Mouse (Mus musculus) hindbrain, embryonic 12.5 days (tissue): ENCODE data around the gene Npepps. TPM values are rescaled to one million over a fixed set of nuclear protein-coding genes. Genes with fewer than 3 reads are reported as not detected.

Experiments
- ATAC-seq: fragments of 200-750 bp; cut with Nextera tagmentation; 2 replicates; pipeline ENCODE4 v1.8.0; 2017; ENCODE audit warnings: moderate TSS enrichment; ENCODE audit not compliant: low FRiP score
- H3K27ac ChIP-seq: fragments of 300-500 bp; sonication (generic); 2 replicates; pipeline ENCODE4 v1.5.1; 2016; ENCODE audit warnings: mild to moderate bottlenecking
- H3K27me3 ChIP-seq: fragments of 300-500 bp; sonication (generic); 2 replicates; pipeline ENCODE4 v1.6.1; 2016; ENCODE audit warnings: mild to moderate bottlenecking
- H3K36me3 ChIP-seq: fragments of 300-500 bp; sonication (generic); 2 replicates; pipeline ENCODE4 v1.6.1; 2016; ENCODE audit warnings: mild to moderate bottlenecking
- H3K4me1 ChIP-seq: fragments of 300-500 bp; sonication (generic); 2 replicates; pipeline ENCODE4 v1.6.1; 2016
- H3K4me2 ChIP-seq: fragments of 300-500 bp; sonication (generic); replicated peaks from 2 replicates; pipeline ENCODE4 v1.6.1; 2016; ENCODE audit warnings: mild to moderate bottlenecking
- H3K4me3 ChIP-seq: fragments of 300-500 bp; sonication (generic); 2 replicates; pipeline ENCODE4 v1.5.1; 2016; ENCODE audit warnings: mild to moderate bottlenecking
- H3K9ac ChIP-seq: fragments of 300-500 bp; sonication (generic); 2 replicates; pipeline ENCODE4 v1.6.1; 2016; ENCODE audit warnings: mild to moderate bottlenecking, moderate library complexity
- H3K9me3 ChIP-seq: fragments of 300-500 bp; sonication (generic); replicated peaks from 2 replicates; pipeline ENCODE4 v1.6.1; 2016; ENCODE audit warnings: mild to moderate bottlenecking
- WGBS: fragments of 180-500 bp; shearing (Covaris S2); methylation state at CpG from one replicate; pipeline ENCODE4 v1.1.7; 2016; 5-methylcytosine and 5-hydroxymethylcytosine counted together
- polyA plus RNA-seq: library from polyadenylated mRNA; unstranded; fragments of >200 nt; fragmentation: Nextera tagmentation; extraction: Ambion mirVana; gene quantifications from 2 replicates; pipeline ENCODE4 v1.2.1, GENCODE M21; 2016

Npepps gene
- polyA plus RNA-seq, 1 experiment from 2014 or later, result 119 TPM

GRCm38 (mm10) chr11:97189231-97189630 is 91.2 kb downstream of the Npepps start:
- Histone ChIP-seq H3K27me3 (no peaks in the 10 kb centered on the region), H3K4me2 (peak overlapping the region; percentile 84), H3K4me3 (peak overlapping the region; percentile 92), H3K9ac (no peak overlapping the region), H3K36me3 (peaks cover 10% of the 10 kb centered on the region), H3K4me1 (peaks cover 26% of the 10 kb centered on the region), H3K9me3 (no peaks in the 10 kb centered on the region), H3K27ac (0 out of 2 replicates have a peak overlapping the region, but pooled peaks have one; percentile 94)
- WGBS, result 54% methylated on average over 3 of the region's 3 CpGs
- ATAC-seq, result no peak

GRCm38 (mm10) chr11:97188643-97188955 is 91.8 kb downstream of the Npepps start:
- peak overlapping the region; percentile 84 for H3K4me2 ChIP-seq
- peak overlapping the region; percentile 94 for H3K27ac ChIP-seq
- WGBS, result under 1% methylated on average over 15 of the region's 15 CpGs
- H3K9me3 ChIP-seq, result no peaks in the 10 kb centered on the region
- peaks cover 16% of the 10 kb centered on the region for H3K36me3 ChIP-seq
- H3K4me1 ChIP-seq, result peaks cover 26% of the 10 kb centered on the region
- peak overlapping the region; percentile 92 for H3K4me3 ChIP-seq
- no peaks in the 10 kb centered on the region for H3K27me3 ChIP-seq
- ATAC-seq, result no peak
- peak overlapping the region; percentile 65 for H3K9ac ChIP-seq

- Histone ChIP-seq H3K36me3 (peaks cover 22% of the 10 kb centered on the region), H3K27ac (peak within 1 kb of the TSS; percentile 98)
- WGBS, result under 1% methylated on average over 87 of the region's 101 CpGs
Observed at GRCm38 (mm10) chr11:97187764-97188642, 92.4 kb downstream of the Npepps start, which contains the start of gene Kpnb1. Gene Kpnb1 (minus strand): TSS chr11:97187881.

GRCm38 (mm10) chr11:97186947-97187763 is 93.3 kb downstream of the Npepps start:
- Histone ChIP-seq H3K27me3 (no peaks in the 10 kb centered on the region), H3K4me3 (peak overlapping the region; percentile 92), H3K4me2 (peak overlapping the region; percentile 78), H3K9me3 (no peaks in the 10 kb centered on the region), H3K36me3 (peaks cover 31% of the 10 kb centered on the region), H3K4me1 (peaks cover 26% of the 10 kb centered on the region), H3K9ac (peak overlapping the region; percentile 95), H3K27ac (peak overlapping the region; percentile 98)
- WGBS, result under 1% methylated on average over 70 of the region's 74 CpGs
- peak; percentile 79 for ATAC-seq

More at GRCm38 (mm10) chr11:97187764-97188642, 92.4 kb downstream of the Npepps start, which contains the start of gene Kpnb1:
- Histone ChIP-seq H3K4me3 (peak within 1 kb of the TSS; percentile 92), H3K27me3 (no peaks in the 10 kb centered on the region), H3K9me3 (no peaks in the 10 kb centered on the region), H3K9ac (peak within 1 kb of the TSS; percentile 95), H3K4me1 (peaks cover 26% of the 10 kb centered on the region), H3K4me2 (peak within 1 kb of the TSS; percentile 84)
- peak; percentile 96 for ATAC-seq

- Histone ChIP-seq H3K27ac (no peak overlapping the region), H3K4me1 (peaks cover 26% of the 10 kb centered on the region), H3K4me3 (peak overlapping the region; percentile 92), H3K27me3 (no peaks in the 10 kb centered on the region), H3K4me2 (peak overlapping the region; percentile 78), H3K36me3 (peaks cover 43% of the 10 kb centered on the region), H3K9ac (peak overlapping the region; percentile 95), H3K9me3 (no peaks in the 10 kb centered on the region)
- WGBS, result 64% methylated on average over 5 of the region's 5 CpGs
- ATAC-seq, result no peak
Observed at GRCm38 (mm10) chr11:97185704-97186614, 94.5 kb downstream of the Npepps start.

GRCm38 (mm10) chr11:97184875-97185274 is 95.6 kb downstream of the Npepps start:
- 89% methylated on average over 5 of the region's 5 CpGs for WGBS
- Histone ChIP-seq H3K4me3 (no peak overlapping the region), H3K36me3 (peaks cover 54% of the 10 kb centered on the region)

GRCm38 (mm10) chr11:97182446-97182845 is 98.0 kb downstream of the Npepps start:
- Histone ChIP-seq H3K9me3 (no peaks in the 10 kb centered on the region), H3K4me2 (no peak overlapping the region), H3K9ac (no peak overlapping the region), H3K4me1 (peaks cover 16% of the 10 kb centered on the region), H3K27me3 (no peaks in the 10 kb centered on the region), H3K36me3 (peaks cover 75% of the 10 kb centered on the region), H3K4me3 (no peak overlapping the region), H3K27ac (no peak overlapping the region)
- no peak for ATAC-seq
- WGBS, result 91% methylated on average over 3 of the region's 3 CpGs

More at GRCm38 (mm10) chr11:97184875-97185274, 95.6 kb downstream of the Npepps start:
- Histone ChIP-seq H3K9me3 (no peaks in the 10 kb centered on the region), H3K27ac (no peak overlapping the region), H3K4me2 (no peak overlapping the region), H3K27me3 (no peaks in the 10 kb centered on the region), H3K9ac (no peak overlapping the region), H3K4me1 (peaks cover 26% of the 10 kb centered on the region)
- no peak for ATAC-seq

GRCm38 (mm10) chr11:97181061-97181460 is 99.4 kb downstream of the Npepps start:
- 89% methylated on average over 5 of the region's 5 CpGs for WGBS
- H3K36me3 ChIP-seq, result peaks cover 89% of the 10 kb centered on the region
- H3K27me3 ChIP-seq, result no peaks in the 10 kb centered on the region
- H3K9me3 ChIP-seq, result no peaks in the 10 kb centered on the region
- no peak overlapping the region for H3K27ac ChIP-seq
- peaks cover 12% of the 10 kb centered on the region for H3K4me1 ChIP-seq
- no peak overlapping the region for H3K9ac ChIP-seq
- no peak for ATAC-seq
- no peak overlapping the region for H3K4me2 ChIP-seq
- H3K4me3 ChIP-seq, result no peak overlapping the region

GRCm38 (mm10) chr11:97178198-97178597 is 102.2 kb downstream of the Npepps start:
- Histone ChIP-seq H3K36me3 (peaks cover 97% of the 10 kb centered on the region), H3K4me2 (no peak overlapping the region), H3K9me3 (no peaks in the 10 kb centered on the region), H3K4me1 (no peaks in the 10 kb centered on the region), H3K27me3 (no peaks in the 10 kb centered on the region), H3K27ac (no peak overlapping the region), H3K9ac (no peak overlapping the region), H3K4me3 (no peak overlapping the region)
- ATAC-seq, result no peak
- WGBS, result 98% methylated on average over 2 of the region's 2 CpGs

GRCm38 (mm10) chr11:97176851-97177250 is 103.6 kb downstream of the Npepps start:
- Histone ChIP-seq H3K9ac (no peak overlapping the region), H3K36me3 (peaks cover 96% of the 10 kb centered on the region), H3K4me2 (no peak overlapping the region), H3K4me1 (no peaks in the 10 kb centered on the region), H3K27me3 (no peaks in the 10 kb centered on the region), H3K9me3 (no peaks in the 10 kb centered on the region), H3K4me3 (no peak overlapping the region), H3K27ac (no peak overlapping the region)
- WGBS, result 60% methylated on average over 3 of the region's 3 CpGs
- ATAC-seq, result no peak

- Histone ChIP-seq H3K4me3 (no peak overlapping the region), H3K27me3 (no peaks in the 10 kb centered on the region), H3K9ac (no peak overlapping the region), H3K4me2 (no peak overlapping the region), H3K27ac (no peak overlapping the region), H3K36me3 (peaks cover 96% of the 10 kb centered on the region), H3K4me1 (no peaks in the 10 kb centered on the region), H3K9me3 (no peaks in the 10 kb centered on the region)
- no peak for ATAC-seq
- 94% methylated on average over 7 of the region's 7 CpGs for WGBS
Observed at GRCm38 (mm10) chr11:97175499-97175898, 104.9 kb downstream of the Npepps start.
